Mouse (Mus musculus) MEL (cell line): ENCODE data around the gene Mylk. TPM values are rescaled to one million over a fixed set of nuclear protein-coding genes. Genes with fewer than 3 reads are reported as not detected.

Source experiments
- DNase-seq: peaks from one replicate; pipeline ENCODE4 v3.0.0; 2011; ENCODE audit warnings: low read depth, low spot score
- H3K27ac ChIP-seq: 2 replicates; pipeline ENCODE4 v1.5.1; 2012; ENCODE audit warnings: low read depth, mild to moderate bottlenecking, control low read depth, low read length, moderate library complexity; ENCODE audit not compliant: control insufficient read depth
- H3K27me3 ChIP-seq, 2 experiments: fragments of 150-350 bp in 1 of 2; sonication (generic) in 1 of 2; 2 replicates each; pipeline ENCODE4 v1.6.1; 2012; ENCODE audit warnings: low read length in 2 of 2, mild to moderate bottlenecking in 2 of 2, improper control_type of control experiment in 1 of 2, moderate library complexity in 1 of 2; ENCODE audit not compliant: insufficient read depth in 2 of 2, control insufficient read depth in 1 of 2
- H3K36me3 ChIP-seq, 2 experiments: 2 replicates each; pipeline ENCODE4 v1.6.1; 2012 to 2014; ENCODE audit warnings: low read length in 2 of 2, improper control_type of control experiment in 1 of 2, inconsistent platforms in 1 of 2, mild to moderate bottlenecking in 1 of 2; ENCODE audit not compliant: insufficient read depth in 2 of 2, control insufficient read depth in 1 of 2
- H3K4me1 ChIP-seq, 2 experiments: fragments of 150-350 bp in 1 of 2; sonication (generic) in 1 of 2; 2 replicates each; pipeline ENCODE4 v1.6.1; 2012; ENCODE audit warnings: low read length in 2 of 2, improper control_type of control experiment in 1 of 2, mild to moderate bottlenecking in 1 of 2; ENCODE audit not compliant: insufficient read depth in 2 of 2, control insufficient read depth in 1 of 2
- H3K4me3 ChIP-seq, 2 experiments: fragments of 150-350 bp in 1 of 2; sonication (generic) in 1 of 2; 2 replicates each; pipeline ENCODE4 v1.5.1; 2012; ENCODE audit warnings: low read depth in 2 of 2, low read length in 2 of 2, mild to moderate bottlenecking in 2 of 2, moderate library complexity in 2 of 2, control low read depth in 1 of 2, improper control_type of control experiment in 1 of 2; ENCODE audit not compliant: control insufficient read depth in 1 of 2, insufficient read depth in 1 of 2
- H3K79me2 ChIP-seq: 2 replicates; pipeline ENCODE4 v1.6.1; 2012; ENCODE audit warnings: mild to moderate bottlenecking, low read length, moderate library complexity; ENCODE audit not compliant: control insufficient read depth, poor library complexity, insufficient read depth
- H3K9ac ChIP-seq: 2 replicates; pipeline ENCODE4 v1.6.1; 2012; ENCODE audit warnings: low read depth, mild to moderate bottlenecking, control low read depth, low read length, moderate library complexity; ENCODE audit not compliant: control insufficient read depth, poor library complexity, severe bottlenecking
- H3K9me3 ChIP-seq: fragments of 150-350 bp; sonication (generic); replicated peaks from 2 replicates; pipeline ENCODE4 v1.6.1; 2012; ENCODE audit warnings: mild to moderate bottlenecking, low read length, improper control_type of control experiment, moderate library complexity; ENCODE audit not compliant: insufficient read depth
- BHLHE40 ChIP-seq: IDR thresholded peaks from 2 replicates; pipeline ENCODE4 v1.6.1; 2012; ENCODE audit warnings: low read depth, mild to moderate bottlenecking, inconsistent platforms, low read length, improper control_type of control experiment, borderline replicate concordance
- CHD1 ChIP-seq: IDR thresholded peaks from 2 replicates; pipeline ENCODE4 v1.6.1; 2012; ENCODE audit warnings: low read depth, mild to moderate bottlenecking, inconsistent platforms, low read length, improper control_type of control experiment
- CHD2 ChIP-seq: IDR thresholded peaks from 2 replicates; pipeline ENCODE4 v1.6.1; 2011; ENCODE audit warnings: low read length, improper control_type of control experiment
- CTCF ChIP-seq, 3 experiments: IDR thresholded peaks in 2 of 3; conservative IDR thresholded peaks in 1 of 3; 2 replicates each; pipeline ENCODE4 v1.5.1; 2011 to 2012; ENCODE audit warnings: low read length in 3 of 3, low read depth in 2 of 3, mild to moderate bottlenecking in 2 of 3, improper control_type of control experiment in 1 of 3, inconsistent platforms in 1 of 3, mixed read lengths in 1 of 3, moderate library complexity in 1 of 3; ENCODE audit not compliant: control insufficient read depth in 1 of 3, insufficient read depth in 1 of 3, poor library complexity in 1 of 3, severe bottlenecking in 1 of 3
- E2F4 ChIP-seq: IDR thresholded peaks from 2 replicates; pipeline ENCODE4 v1.6.1; 2011; ENCODE audit warnings: low read depth, low read length, improper control_type of control experiment, borderline replicate concordance
- ELF1 ChIP-seq: IDR thresholded peaks from 2 replicates; pipeline ENCODE4 v1.6.1; 2014; ENCODE audit warnings: low read depth, mild to moderate bottlenecking, inconsistent platforms, low read length, improper control_type of control experiment, moderate library complexity
- EP300 ChIP-seq, 2 experiments: IDR thresholded peaks; 2 replicates each; pipeline ENCODE4 v1.6.1; 2011; ENCODE audit warnings: improper control_type of control experiment in 2 of 2, low read length in 2 of 2, low read depth in 1 of 2, mild to moderate bottlenecking in 1 of 2
- HCFC1 ChIP-seq: IDR thresholded peaks from 2 replicates; pipeline ENCODE4 v1.6.1; 2012; ENCODE audit warnings: low read depth, mild to moderate bottlenecking, inconsistent platforms, low read length, improper control_type of control experiment, moderate library complexity
- KAT2A ChIP-seq: conservative IDR thresholded peaks from 2 replicates; pipeline ENCODE4 v1.6.1; 2012; ENCODE audit warnings: low read depth, low read length, improper control_type of control experiment, inconsistent platforms
- MAFK ChIP-seq: IDR thresholded peaks from 2 replicates; pipeline ENCODE4 v1.6.1; 2011; ENCODE audit warnings: low read depth, mild to moderate bottlenecking, low read length, improper control_type of control experiment, borderline replicate concordance
- MYB ChIP-seq: IDR thresholded peaks from 2 replicates; pipeline ENCODE4 v1.6.1; 2011; ENCODE audit warnings: mild to moderate bottlenecking, low read depth, low read length, improper control_type of control experiment
- MYC ChIP-seq: IDR thresholded peaks from 2 replicates; pipeline ENCODE4 v1.6.1; 2011; ENCODE audit warnings: low read depth, mild to moderate bottlenecking, low read length, improper control_type of control experiment, moderate library complexity
- NELFE ChIP-seq: IDR thresholded peaks from 2 replicates; pipeline ENCODE4 v1.6.1; 2011; ENCODE audit warnings: low read depth, low read length, improper control_type of control experiment
- NRF1 ChIP-seq: IDR thresholded peaks from 2 replicates; pipeline ENCODE4 v1.6.1; 2014; ENCODE audit warnings: low read depth, mild to moderate bottlenecking, inconsistent platforms, low read length, improper control_type of control experiment, moderate library complexity; ENCODE audit not compliant: poor library complexity, insufficient read depth, severe bottlenecking
- POLR2AphosphoS5 ChIP-seq: IDR thresholded peaks from 2 replicates; pipeline ENCODE4 v1.6.1; 2012; ENCODE audit warnings: low read depth, borderline replicate concordance, mild to moderate bottlenecking, inconsistent platforms, low read length, moderate library complexity, mixed read lengths
- RAD21 ChIP-seq: IDR thresholded peaks from 2 replicates; pipeline ENCODE4 v1.6.1; 2011; ENCODE audit warnings: mild to moderate bottlenecking, low read depth, low read length, improper control_type of control experiment
- SMC3 ChIP-seq: IDR thresholded peaks from 2 replicates; pipeline ENCODE4 v1.6.1; 2011; ENCODE audit warnings: low read depth, low read length, improper control_type of control experiment
- USF2 ChIP-seq, 2 experiments: IDR thresholded peaks; 2 replicates each; pipeline ENCODE4 v1.6.1; 2011 to 2012; ENCODE audit warnings: improper control_type of control experiment in 2 of 2, low read length in 2 of 2, borderline replicate concordance in 1 of 2, inconsistent platforms in 1 of 2, low read depth in 1 of 2, mild to moderate bottlenecking in 1 of 2; ENCODE audit not compliant: insufficient read depth in 1 of 2
- ZNF384 ChIP-seq: IDR thresholded peaks from 2 replicates; pipeline ENCODE4 v1.6.1; 2012; ENCODE audit warnings: low read depth, mild to moderate bottlenecking, inconsistent platforms, low read length, improper control_type of control experiment
- polyA plus RNA-seq, 2 experiments: library from polyadenylated mRNA; stranded (reverse) in 1 of 2; unstranded in 1 of 2; fragments of >175 nt in 1 of 2; fragments of >200 nt in 1 of 2; gene quantifications; 2 replicates each; pipeline versions ENCODE4 v1.2.1 to v1.2.4; 2012; ENCODE audit warnings: low replicate concordance in 2 of 2, low read depth in 1 of 2; ENCODE audit not compliant: insufficient read length in 2 of 2, insufficient read depth in 1 of 2, missing spikeins in 1 of 2
- total RNA-seq: library from RNA; depleted of rRNA; stranded (reverse); fragments of 300-350 nt; gene quantifications from 2 replicates; pipeline ENCODE4 v1.2.3, GENCODE M21; 2012

Mylk gene
- total and polyA plus RNA-seq, 3 experiments = not detected

- H3K27me3 ChIP-seq = no peaks in the 10 kb centered on the region
- peak overlapping the region; percentile 66 to 90 for H3K4me3 ChIP-seq
- H3K27ac ChIP-seq = peak overlapping the region; percentile 23; the same call in 1 of the 2 replicates
- H3K4me1 ChIP-seq = peaks cover 0 to 2% of the 10 kb centered on the region in 2 experiments; a peak in 1 of 4 replicates
- no peaks in the 10 kb centered on the region for H3K9me3 ChIP-seq
- TF ChIP-seq ZNF384 = peak; percentile 23; the same call in 1 of the 2 replicates
- no peak for TF ChIP-seq NRF1
- no peak for TF ChIP-seq EP300 (IDR thresholded peaks at IDR 0.05; ENCODE audit: low read depth in 1 of 2, low read length in 2 of 2)
- TF ChIP-seq CHD2 = no peak
- TF ChIP-seq MYC = no peak
- no peak for TF ChIP-seq NELFE
- no peak for TF ChIP-seq POLR2AphosphoS5
- TF ChIP-seq CHD1 = no peak
- TF ChIP-seq HCFC1 = no peak; the same call in 1 of the 2 replicates
- TF ChIP-seq, all 39 proteins: peak for 1
- Histone ChIP-seq H3K9ac (peak overlapping the region; percentile 93), H3K79me2 (peaks cover 9% of the 10 kb centered on the region), H3K36me3 (peaks cover 0 to 9% of the 10 kb centered on the region in 2 experiments; a peak in 2 of 4 replicates)
- peak; percentile 42 for DNase-seq
Measured at GRCm38 (mm10) chr16:35023138-35023735, 278.2 kb downstream of the Mylk start.

GRCm38 (mm10) chr16:35024300-35024699, 279.3 kb downstream of the Mylk start:
- Histone ChIP-seq H3K27me3 (no peaks in the 10 kb centered on the region), H3K79me2 (peaks cover 9% of the 10 kb centered on the region), H3K4me1 (peaks cover 0 to 2% of the 10 kb centered on the region in 2 experiments; a peak in 1 of 4 replicates), H3K27ac (no peak overlapping the region), H3K9me3 (no peaks in the 10 kb centered on the region), H3K4me3 (no peak overlapping the region), H3K36me3 (peaks cover 0 to 9% of the 10 kb centered on the region in 2 experiments; a peak in 2 of 4 replicates), H3K9ac (no peak overlapping the region)
- TF ChIP-seq MYB (no peak), KAT2A (no peak), CTCF (IDR thresholded peaks at IDR 0.05 in 2 of 3, conservative IDR thresholded peaks at IDR 0.05 in 1 of 3; ENCODE audit: control insufficient read depth in 1 of 3, insufficient read depth in 1 of 3, low read depth in 2 of 3, low read length in 3 of 3, poor library complexity in 1 of 3, severe bottlenecking in 1 of 3) (peak; percentile 52 to 53 (median 53)), E2F4 (no peak), MYC (peak; percentile 71; the same call in 1 of the 2 replicates), MAFK (no peak), NRF1 (no peak), BHLHE40 (no peak), POLR2AphosphoS5 (no peak), RAD21 (no peak; the same call in 1 of the 2 replicates), EP300 (IDR thresholded peaks at IDR 0.05; ENCODE audit: low read depth in 1 of 2, low read length in 2 of 2) (no peak), ELF1 (no peak), SMC3 (peak; percentile 18; the same call in 1 of the 2 replicates), USF2 (IDR thresholded peaks at IDR 0.05; ENCODE audit: borderline replicate concordance in 1 of 2, insufficient read depth in 1 of 2, low read depth in 1 of 2, low read length in 2 of 2) (no peak)
- peak; percentile 72 for DNase-seq
